Mouse (Mus musculus) left cerebral cortex, adult 11 months (tissue): ENCODE data around the gene 1700102P08Rik.
A peak's percentile ranks its signal among the peaks of the same experiment; 100 is the strongest.

Experiments
- DNase-seq: peaks from one replicate; pipeline ENCODE4 v3.0.0; 2022; ENCODE audit warnings: low spot score

Gene 1700102P08Rik

GRCm38 (mm10) chr9:108392676-108393075, at the start of gene 1700102P08Rik:
Gene 1700102P08Rik (plus strand): TSS chr9:108392805.
- DNase-seq = no peak

GRCm38 (mm10) chr9:108343331-108343730, 49.3 kb upstream of the 1700102P08Rik start:
- no peak for DNase-seq

DNA sequence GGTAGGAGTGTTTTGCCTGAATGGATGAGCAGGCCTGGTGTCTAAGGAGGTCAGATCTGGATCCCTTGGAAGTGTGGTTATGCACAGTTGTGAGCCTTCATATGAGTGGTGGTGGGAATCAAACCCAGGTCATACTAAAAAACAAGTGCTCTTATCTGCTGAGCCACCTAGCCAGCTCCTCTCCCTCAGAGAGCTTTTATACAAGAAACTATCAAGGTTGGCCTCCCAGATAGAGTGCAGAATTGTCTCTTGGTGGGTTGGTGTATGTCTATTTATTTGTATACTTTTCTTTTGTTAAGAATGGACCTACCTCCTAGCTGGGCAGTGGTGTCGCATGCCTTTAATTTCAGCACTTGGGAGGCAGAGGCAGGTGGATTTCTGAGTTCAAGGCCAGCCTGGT, 48.8 kb upstream of the 1700102P08Rik start:
- no peak for DNase-seq

DNA sequence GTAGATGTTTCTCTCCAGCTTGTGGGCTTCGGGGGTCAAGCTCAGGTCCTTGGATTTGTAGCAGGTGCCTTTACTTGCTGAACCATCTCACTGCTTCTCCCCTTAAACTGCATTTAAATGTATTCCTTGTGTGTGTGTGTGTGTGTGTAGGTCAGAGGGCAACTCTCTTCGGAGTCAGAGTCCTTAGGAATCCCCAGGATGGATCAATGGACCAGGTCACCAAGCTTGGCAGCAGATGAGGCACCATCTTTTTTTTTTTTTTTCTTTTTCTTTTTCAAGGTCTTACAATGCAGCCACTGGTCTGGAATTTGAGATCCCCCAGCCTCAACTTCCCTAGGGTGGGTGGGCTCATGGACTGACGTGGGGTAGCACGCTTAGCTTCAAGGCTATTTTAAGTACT, 48.1 kb upstream of the 1700102P08Rik start:
- no peak for DNase-seq

GRCm38 (mm10) chr9:108347024-108347423, 45.6 kb upstream of the 1700102P08Rik start:
- DNase-seq = no peak

GRCm38 (mm10) chr9:108347540-108348289, 44.9 kb upstream of the 1700102P08Rik start, which contains the start of gene Usp4:
Gene Usp4 (plus strand): TSS chr9:108347853.
- peak; percentile 83 for DNase-seq

DNA sequence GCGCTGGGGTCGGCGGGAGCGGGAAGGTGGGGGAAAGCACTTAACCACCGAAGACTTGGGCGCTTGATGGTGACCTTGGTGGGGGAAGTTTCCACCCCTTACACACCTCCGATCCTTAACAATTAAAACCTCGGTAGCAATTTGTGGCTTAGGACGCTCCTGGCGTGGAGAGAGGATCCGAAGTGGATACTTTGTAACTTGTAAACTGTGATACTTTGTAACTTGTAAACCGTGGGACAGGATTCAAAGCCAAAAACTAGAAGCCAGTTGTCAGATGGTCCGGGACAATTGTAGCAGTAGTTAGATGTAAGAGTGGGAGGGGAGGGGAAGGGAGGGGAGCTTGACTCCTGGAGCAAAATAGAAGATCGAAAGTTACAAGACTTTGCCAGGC, 44.3 kb upstream of the 1700102P08Rik start:
- no peak for DNase-seq

- DNase-seq = no peak
These were observed 42.9 kb upstream of the 1700102P08Rik start for GRCm38 (mm10) chr9:108349727-108350126.

- no peak for DNase-seq
These were observed 14.4 kb upstream of the 1700102P08Rik start for GRCm38 (mm10) chr9:108378234-108378633.

- no peak for DNase-seq
These were observed 13.9 kb upstream of the 1700102P08Rik start for GRCm38 (mm10) chr9:108378736-108379135.

DNA sequence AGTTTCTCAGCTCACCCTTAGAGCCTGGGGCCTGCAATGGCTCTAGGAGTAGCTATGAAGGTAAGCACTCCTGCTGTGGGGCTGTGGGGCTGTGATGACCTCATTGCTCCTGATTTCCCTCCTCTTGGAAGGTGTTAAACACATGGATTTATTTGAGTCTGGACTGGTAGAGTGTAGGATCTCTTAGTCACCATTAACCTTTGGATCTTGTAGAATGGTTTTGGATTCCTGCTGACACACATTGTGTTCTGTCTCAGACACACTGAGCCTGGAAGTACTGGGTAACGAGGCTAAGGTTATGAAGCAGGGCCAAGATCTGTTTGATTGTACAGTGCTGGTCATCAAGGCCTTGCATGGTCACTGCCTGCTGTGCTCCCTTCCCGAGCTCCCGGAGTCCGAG, 13.3 kb upstream of the 1700102P08Rik start:
- DNase-seq = no peak

- no peak for DNase-seq
These were observed 11.2 kb upstream of the 1700102P08Rik start for GRCm38 (mm10) chr9:108381382-108381781.

DNA sequence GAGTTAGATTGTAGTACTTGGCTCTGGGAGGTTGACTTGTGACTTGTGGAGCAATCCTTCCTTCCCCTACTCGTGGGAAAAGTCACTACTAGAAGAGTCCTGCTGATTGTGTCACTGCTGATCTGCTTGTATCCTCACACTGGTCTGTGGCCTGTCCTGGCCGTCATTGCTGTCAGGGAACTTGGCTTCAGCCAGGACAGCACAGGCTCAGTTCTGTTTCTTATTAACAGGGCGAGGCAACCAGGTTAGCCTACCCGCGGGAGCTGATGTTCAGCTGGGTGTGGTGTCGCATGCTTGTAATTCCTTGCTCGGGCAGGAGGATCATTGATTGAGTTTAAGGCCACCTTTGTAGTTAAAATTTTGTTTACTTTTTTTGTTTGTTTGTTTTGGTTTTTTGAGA, 7.6 kb upstream of the 1700102P08Rik start:
- DNase-seq = no peak

GRCm38 (mm10) chr9:108386816-108387215, 5.8 kb upstream of the 1700102P08Rik start:
- no peak for DNase-seq

GRCm38 (mm10) chr9:108388601-108389000, 4.0 kb upstream of the 1700102P08Rik start:
- DNase-seq = no peak

DNA sequence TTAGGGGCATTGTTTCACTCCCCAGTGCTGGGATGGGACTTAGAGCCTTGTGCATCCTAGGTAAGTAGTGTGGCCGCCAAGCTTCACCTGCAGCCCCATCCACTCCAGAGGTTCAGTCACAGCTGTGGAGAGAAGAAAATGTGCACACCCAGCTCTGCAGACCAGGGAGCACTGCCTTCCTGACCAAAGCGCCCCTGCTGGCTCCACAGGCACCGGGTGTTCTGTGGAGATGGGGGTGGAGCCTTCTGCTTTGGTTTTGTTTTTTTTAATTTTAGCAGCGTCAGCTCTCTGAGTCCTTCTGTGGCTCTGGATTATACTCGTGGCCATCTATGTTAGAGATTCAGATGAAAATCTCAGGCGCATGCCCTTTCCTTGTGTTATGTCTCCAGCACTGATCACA, 3.4 kb upstream of the 1700102P08Rik start:
- no peak for DNase-seq

DNA sequence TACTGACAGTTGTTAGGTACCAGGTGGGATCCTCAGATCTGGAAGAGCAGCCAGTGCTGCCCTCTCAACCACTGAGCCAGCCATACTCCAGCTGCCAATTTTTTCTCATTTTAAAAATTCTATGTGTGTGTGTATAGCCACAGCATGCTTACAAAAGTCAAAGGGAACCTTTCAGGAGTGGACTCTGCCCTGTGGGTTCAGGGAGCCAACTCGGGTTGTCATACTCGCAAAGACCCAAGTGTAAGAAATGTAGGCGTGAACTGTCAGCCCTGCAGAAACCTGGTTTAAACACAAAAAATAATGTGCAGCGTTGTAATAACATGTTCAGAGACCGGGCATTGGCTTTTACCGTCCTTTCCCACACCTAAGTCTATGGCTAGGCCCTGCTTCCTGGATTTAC, 1.6 kb downstream of the 1700102P08Rik start:
- DNase-seq = no peak

- DNase-seq = no peak
These were observed 2.8 kb downstream of the 1700102P08Rik start for GRCm38 (mm10) chr9:108395427-108395826.

DNA sequence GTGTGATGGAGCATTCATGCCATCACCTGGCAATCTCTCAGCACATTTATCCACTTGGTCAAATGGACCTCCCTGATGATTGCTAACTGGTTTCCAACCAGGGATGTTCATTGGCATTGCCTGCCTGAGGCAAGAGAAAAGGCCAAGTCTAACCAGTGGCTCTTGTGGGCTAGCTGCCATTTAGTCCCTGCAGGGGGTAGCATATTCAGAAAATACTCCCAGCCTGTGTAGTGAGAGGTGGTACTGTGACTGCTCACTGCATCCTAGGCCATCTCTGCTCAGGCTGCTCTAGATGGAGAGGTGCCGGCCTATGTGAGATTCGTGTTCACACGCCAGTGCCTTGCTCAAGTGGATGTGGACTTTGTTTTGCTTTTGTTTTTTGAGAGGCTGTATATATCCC, 5.7 kb downstream of the 1700102P08Rik start:
- no peak for DNase-seq

DNA sequence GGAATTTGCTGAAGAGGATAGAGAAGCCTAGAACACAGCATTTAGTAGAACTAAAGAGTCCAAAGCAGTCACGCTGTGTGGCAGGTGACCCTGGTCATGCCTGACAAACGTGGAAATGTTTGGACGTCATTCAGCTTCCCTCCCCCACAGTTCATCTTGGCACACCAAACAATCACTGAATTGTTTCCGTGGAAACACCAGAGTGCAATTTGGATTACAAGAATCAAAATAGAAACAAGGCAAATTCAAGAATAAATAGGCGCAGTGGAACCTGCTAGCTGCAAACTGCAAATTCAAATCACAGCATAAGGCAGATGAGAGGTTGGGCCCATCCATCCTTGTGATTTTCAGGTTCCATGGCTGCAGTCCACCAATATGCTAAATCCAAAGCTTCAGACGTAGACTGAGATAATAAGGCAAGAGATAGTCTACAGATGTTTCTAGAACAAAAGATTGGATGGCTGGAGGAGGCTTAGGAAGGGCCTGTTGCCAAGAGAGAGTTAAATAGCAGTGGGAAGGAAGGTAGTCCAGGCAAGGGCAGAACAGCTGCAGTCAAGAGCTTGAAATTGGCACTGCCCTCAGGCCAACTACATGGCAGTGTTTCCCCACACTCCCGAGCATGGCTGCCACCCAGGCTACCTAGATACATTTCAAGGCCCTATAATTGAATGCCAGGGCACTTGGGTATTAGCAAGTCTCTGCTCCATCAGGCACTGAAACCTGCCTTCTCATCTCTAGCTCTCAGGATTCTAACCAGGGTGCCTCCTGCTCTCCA, 8.8 kb downstream of the 1700102P08Rik start:
- DNase-seq = peak; percentile 71

DNA sequence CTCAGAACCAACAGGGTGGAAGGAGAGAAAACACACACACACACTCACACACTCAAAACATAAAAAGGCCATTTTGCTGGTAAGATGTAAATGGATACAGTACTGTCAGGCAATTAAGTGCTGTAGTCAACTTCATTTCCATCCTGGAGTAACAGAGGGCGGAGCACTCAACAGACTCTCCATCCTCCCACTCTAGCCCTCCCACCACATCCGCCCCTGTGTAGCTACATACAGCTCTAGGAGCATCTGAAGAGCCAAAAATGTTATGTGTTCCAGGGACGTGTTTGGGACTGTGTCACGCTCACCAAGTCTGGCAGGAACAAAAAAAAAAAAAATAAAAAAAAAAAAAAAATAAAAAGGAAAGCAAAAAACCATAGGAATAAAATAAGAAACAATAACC, 10.5 kb downstream of the 1700102P08Rik start:
- DNase-seq = peak; percentile 29

GRCm38 (mm10) chr9:108404451-108404850, 11.8 kb downstream of the 1700102P08Rik start:
- no peak for DNase-seq

DNA sequence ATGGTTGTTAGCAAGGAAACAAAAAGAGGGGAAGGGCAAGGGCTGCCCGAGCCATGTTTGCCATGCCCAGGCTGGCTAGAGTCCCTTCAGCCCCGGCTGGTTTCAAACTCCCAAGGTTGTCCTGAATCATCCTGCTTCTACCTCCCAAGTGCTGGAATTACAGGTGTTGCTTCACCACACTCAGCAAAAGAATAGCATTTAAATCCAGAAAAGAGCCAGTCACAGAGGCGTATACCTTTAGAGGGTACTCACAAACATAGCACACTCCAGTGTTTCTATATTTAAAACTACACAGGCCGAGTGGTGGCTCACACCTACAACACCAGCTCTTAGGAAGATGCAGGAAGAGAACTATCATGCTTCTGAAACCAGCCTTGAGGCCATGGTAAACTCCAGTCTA, 16.9 kb downstream of the 1700102P08Rik start:
- no peak for DNase-seq
